Mouse (Mus musculus) layer of hippocampus, adult 8-10 months (tissue): ENCODE measurements at regions not wholly inside any gene's neighbourhood (a gene's known extent, or its start where the extent isn't known, plus 50 kb on each side); places are given as distances from the start of the nearest gene placed in this dataset.

ENCODE experiments used
- DNase-seq, 2 experiments: peaks; one replicate each; pipeline ENCODE4 v3.0.0; 2022; ENCODE audit warnings: low spot score in 2 of 2

GRCm38 (mm10) chr3:13336152-13336551 is 1144.3 kb upstream of the Slc7a12 start:
- no peak for DNase-seq

GRCm38 (mm10) chr3:13386148-13386547 is 1094.3 kb upstream of the Slc7a12 start:
- DNase-seq = peak in 1 of 2 experiments; percentile 2
